Mouse (Mus musculus) v-Abl transformed pro-B cells (cell line): ENCODE data around the gene BC051142.
"Not testable (repeated sequence)": the region's sequence is repeated elsewhere in the genome, so short reads cannot be mapped to it uniquely, and the experiment has no call there.

Experiments used
- in situ Hi-C, 2 experiments: fragments of 400-800 bp; cut with MboI; formaldehyde crosslinking; loops; one replicate each; pipeline ENCODE4 v1.15.1; 2025; ENCODE audit not compliant: unreplicated experiment in 2 of 2

The BC051142 gene

DNA sequence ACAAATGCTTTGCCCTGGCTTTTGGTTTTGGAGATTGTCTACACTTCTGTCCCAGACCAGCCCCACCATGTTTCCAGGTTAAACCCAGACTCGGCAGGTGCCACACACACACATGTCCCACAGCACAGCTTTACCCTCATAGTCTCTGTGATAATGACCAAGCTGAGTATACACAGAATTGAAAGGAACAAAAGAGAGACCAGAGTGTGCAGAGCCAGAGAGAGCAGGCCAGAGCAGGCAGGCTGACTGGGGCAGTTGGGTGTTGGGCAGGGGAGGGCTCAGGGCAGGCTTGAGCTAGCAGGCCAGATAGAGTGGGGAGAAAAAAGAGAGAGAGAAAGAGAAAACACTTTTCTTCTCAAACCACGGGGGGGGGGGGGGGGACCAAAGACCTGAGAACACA is 97.9 kb downstream of the BC051142 start:
- in situ Hi-C loops = no loop called here

DNA sequence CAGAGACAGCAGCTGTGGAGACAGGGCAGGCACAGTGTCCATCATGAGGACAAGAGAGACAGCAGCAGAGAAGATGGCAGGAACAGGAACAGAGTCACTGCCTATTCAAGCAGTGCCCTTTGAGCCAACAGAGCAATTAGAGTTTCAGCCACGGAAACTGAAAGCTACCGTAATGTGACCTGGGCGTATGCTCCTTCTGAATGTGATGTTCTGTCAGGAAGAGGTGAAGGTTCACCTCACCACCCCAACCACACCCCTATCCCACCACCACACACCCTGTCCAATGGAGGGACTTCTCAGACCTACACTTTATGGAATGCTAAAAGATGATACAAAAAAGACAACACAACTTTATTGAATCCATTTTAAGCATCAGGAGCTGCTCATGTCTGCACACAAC is 98.7 kb downstream of the BC051142 start:
- in situ Hi-C loops = not testable (repeated sequence)

DNA sequence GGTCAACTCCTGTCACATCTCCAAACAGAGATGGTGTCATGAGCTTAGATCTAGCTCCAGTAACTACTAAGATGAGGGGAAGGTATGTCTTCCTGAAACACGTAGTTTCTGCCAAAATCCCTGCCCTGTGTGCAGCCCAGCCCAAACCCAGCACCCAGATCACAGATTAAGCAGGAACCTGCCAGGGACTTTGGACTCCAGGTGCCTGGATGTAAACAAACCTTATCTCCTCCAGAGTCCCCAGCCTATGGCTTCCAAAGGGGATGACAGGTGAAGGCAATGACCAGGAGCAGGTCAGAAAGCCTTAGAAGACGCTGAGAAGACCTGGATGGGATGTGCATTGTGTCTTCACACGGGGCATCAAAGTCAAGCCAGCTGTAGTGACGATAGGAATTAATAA is 99.1 kb downstream of the BC051142 start:
- in situ Hi-C loops = not testable (repeated sequence)

DNA sequence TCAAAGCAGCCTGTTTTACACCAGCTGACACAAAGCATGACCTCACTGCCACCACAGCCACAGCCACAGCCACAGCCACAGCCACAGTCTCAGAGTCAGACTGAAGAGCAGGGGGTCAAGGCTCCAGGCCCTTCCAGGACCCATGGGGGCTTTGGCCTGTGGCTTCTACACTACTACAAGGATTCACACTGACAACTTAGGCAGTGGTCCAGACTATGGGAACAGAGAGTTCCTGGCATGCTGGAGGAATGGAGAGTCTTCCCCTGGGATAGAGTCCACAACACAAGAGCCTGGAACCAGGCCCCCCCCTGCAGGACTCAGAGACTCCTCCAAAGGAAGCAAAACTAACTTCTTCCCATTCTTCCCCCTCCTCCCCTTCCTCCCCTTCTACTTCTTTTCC is 109.0 kb downstream of the BC051142 start:
- in situ Hi-C loops = no loop called here
